Mouse (Mus musculus) liver, postnatal 0 days (tissue): Measurements from ENCODE around the gene Cacna1a. TPM values are rescaled to one million over a fixed set of nuclear protein-coding genes. Genes with fewer than 3 reads are reported as not detected.
"Not testable (repeated sequence)": the region's sequence is repeated elsewhere in the genome, so short reads cannot be mapped to it uniquely, and the experiment has no call there.

Experiments
- ATAC-seq: fragments of 200-750 bp; cut with Nextera tagmentation; 2 replicates; pipeline ENCODE4 v1.8.0; 2017; ENCODE audit warnings: mild to moderate bottlenecking, moderate library complexity
- DNase-seq: peaks from one replicate; pipeline ENCODE4 v3.0.0-alpha.2; 2016
- H3K27ac ChIP-seq: fragments of 300-500 bp; sonication (generic); 2 replicates; pipeline ENCODE4 v1.5.1; 2014; ENCODE audit warnings: antibody characterized with exemption, moderate library complexity, mild to moderate bottlenecking, low read depth
- H3K27me3 ChIP-seq: fragments of 300-500 bp; sonication (generic); 2 replicates; pipeline ENCODE4 v1.6.1; 2014; ENCODE audit warnings: low read length, control low read depth, mixed read lengths; ENCODE audit not compliant: insufficient read depth
- H3K36me3 ChIP-seq: fragments of 300-500 bp; sonication (generic); replicated peaks from 2 replicates; pipeline ENCODE4 v1.6.1; 2014; ENCODE audit warnings: mild to moderate bottlenecking, control low read depth, low read length, moderate library complexity, mixed read lengths; ENCODE audit not compliant: insufficient read depth
- H3K4me1 ChIP-seq: fragments of 300-500 bp; sonication (generic); 2 replicates; pipeline ENCODE4 v1.6.1; 2014; ENCODE audit warnings: antibody characterized with exemption, mild to moderate bottlenecking, control low read depth; ENCODE audit not compliant: insufficient read depth
- H3K4me2 ChIP-seq: fragments of 300-500 bp; sonication (generic); 2 replicates; pipeline ENCODE4 v1.6.1; 2014; ENCODE audit warnings: low read depth, mild to moderate bottlenecking, low read length, moderate library complexity, mixed read lengths
- H3K4me3 ChIP-seq: fragments of 300-500 bp; sonication (generic); 2 replicates; pipeline ENCODE4 v1.5.1; 2014; ENCODE audit warnings: low read depth, low read length
- H3K9ac ChIP-seq: fragments of 300-500 bp; sonication (generic); replicated peaks from 2 replicates; pipeline ENCODE4 v1.6.1; 2014; ENCODE audit warnings: mild to moderate bottlenecking, moderate library complexity
- H3K9me3 ChIP-seq: fragments of 300-500 bp; sonication (generic); 2 replicates; pipeline ENCODE4 v1.6.1; 2016; ENCODE audit warnings: mild to moderate bottlenecking, control low read depth, low read length, mixed read lengths
- CTCF ChIP-seq: sonication (generic); IDR thresholded peaks from 2 replicates; pipeline ENCODE4 v1.5.1; 2016; ENCODE audit warnings: antibody characterized with exemption, low read depth
- EP300 ChIP-seq: IDR thresholded peaks from 2 replicates; pipeline ENCODE4 v1.6.1; 2016; ENCODE audit warnings: antibody characterized with exemption, low read depth, mild to moderate bottlenecking
- WGBS: fragments of 180-500 bp; shearing (Covaris S2); extraction: QIAGEN DNeasy Blood & Tissue Kit; methylation state at CpG from one replicate; pipeline ENCODE4 v1.1.7; 2014; ENCODE audit not compliant: insufficient replicate concordance; 5-methylcytosine and 5-hydroxymethylcytosine counted together
- polyA plus RNA-seq: library from polyadenylated mRNA; unstranded; fragments of >200 nt; fragmentation: Nextera tagmentation; extraction: Ambion mirVana; gene quantifications from 2 replicates; pipeline ENCODE4 v1.2.1, GENCODE M21; 2015

Cacna1a gene
- polyA plus RNA-seq, 1 experiment from 2014 or later = 0.49 TPM

- Histone ChIP-seq H3K4me1 (peaks cover 15% of the 10 kb centered on the region), H3K4me3 (no peak overlapping the region), H3K36me3 (peaks cover 8% of the 10 kb centered on the region), H3K4me2 (no peak overlapping the region), H3K27ac (no peak overlapping the region), H3K9ac (no peak overlapping the region), H3K9me3 (no peaks in the 10 kb centered on the region), H3K27me3 (no peaks in the 10 kb centered on the region)
- no peak for ATAC-seq
- TF ChIP-seq EP300 (no peak), CTCF (no peak)
- 68% methylated on average over 6 of the region's 6 CpGs for WGBS
- no peak for DNase-seq
These were observed 280.7 kb downstream of the Cacna1a start for GRCm38 (mm10) chr8:84668731-84669485.

- not testable (repeated sequence) for H3K4me3 ChIP-seq, H3K4me2 ChIP-seq, DNase-seq, H3K9me3 ChIP-seq, H3K9ac ChIP-seq, H3K27me3 ChIP-seq
- peak overlapping the region; percentile 57 for H3K27ac ChIP-seq
- peaks cover 18% of the 10 kb centered on the region for H3K36me3 ChIP-seq
- peak; percentile 81 for ATAC-seq
- H3K4me1 ChIP-seq = peaks cover 13% of the 10 kb centered on the region
- WGBS = 71% methylated on average over 5 of the region's 5 CpGs
These were observed 282.2 kb downstream of the Cacna1a start for GRCm38 (mm10) chr8:84670295-84671006.

- no peak for TF ChIP-seq EP300
- TF ChIP-seq CTCF = no peak
- peaks cover 35% of the 10 kb centered on the region for H3K36me3 ChIP-seq
These were observed 289.1 kb downstream of the Cacna1a start for GRCm38 (mm10) chr8:84677305-84677704.

GRCm38 (mm10) chr8:84681476-84681875 is 293.2 kb downstream of the Cacna1a start:
- H3K9ac ChIP-seq = no peak overlapping the region
- 80% methylated on average over 2 of the region's 2 CpGs for WGBS
- H3K4me3 ChIP-seq = no peak overlapping the region
- H3K4me2 ChIP-seq = no peak overlapping the region
- TF ChIP-seq CTCF (no peak), EP300 (no peak)
- no peak for ATAC-seq
- no peaks in the 10 kb centered on the region for H3K27me3 ChIP-seq
- peaks cover 12% of the 10 kb centered on the region for H3K4me1 ChIP-seq
- no peak overlapping the region for H3K27ac ChIP-seq
- no peak for DNase-seq
- 0 out of 2 replicates have a peak, but pooled peaks cover 12% of the 10 kb centered on the region for H3K36me3 ChIP-seq
- no peaks in the 10 kb centered on the region for H3K9me3 ChIP-seq

More at GRCm38 (mm10) chr8:84677305-84677704, 289.1 kb downstream of the Cacna1a start:
- H3K4me2 ChIP-seq = no peak overlapping the region
- no peak overlapping the region for H3K27ac ChIP-seq
- no peaks in the 10 kb centered on the region for H3K4me1 ChIP-seq
- no peak for ATAC-seq
- no peaks in the 10 kb centered on the region for H3K9me3 ChIP-seq
- no peak for DNase-seq
- H3K9ac ChIP-seq = no peak overlapping the region
- 84% methylated on average over 5 of the region's 5 CpGs for WGBS
- no peak overlapping the region for H3K4me3 ChIP-seq
- no peaks in the 10 kb centered on the region for H3K27me3 ChIP-seq

- no peak overlapping the region for H3K4me2 ChIP-seq
- H3K27me3 ChIP-seq = no peaks in the 10 kb centered on the region
- ATAC-seq = no peak
- 0 out of 2 replicates have a peak, but pooled peaks cover 12% of the 10 kb centered on the region for H3K36me3 ChIP-seq
- no peak for TF ChIP-seq CTCF
- no peak for TF ChIP-seq EP300
- H3K9ac ChIP-seq = no peak overlapping the region
- H3K4me1 ChIP-seq = peaks cover 17% of the 10 kb centered on the region
- H3K4me3 ChIP-seq = no peak overlapping the region
- H3K9me3 ChIP-seq = no peaks in the 10 kb centered on the region
- no peak overlapping the region for H3K27ac ChIP-seq
- DNase-seq = no peak
- WGBS = 64% methylated on average over 2 of the region's 2 CpGs
These were observed 294.0 kb downstream of the Cacna1a start for GRCm38 (mm10) chr8:84682257-84682656.

GRCm38 (mm10) chr8:84684537-84684936 is 296.3 kb downstream of the Cacna1a start:
- no peaks in the 10 kb centered on the region for H3K9me3 ChIP-seq

More at GRCm38 (mm10) chr8:84684537-84684936, 296.3 kb downstream of the Cacna1a start:
- WGBS = 56% methylated on average over 3 of the region's 3 CpGs
- DNase-seq (no peak), ATAC-seq (no peak)
- Histone ChIP-seq H3K4me1 (peaks cover 29% of the 10 kb centered on the region), H3K9ac (no peak overlapping the region), H3K36me3 (0 out of 2 replicates have a peak, but pooled peaks cover 9% of the 10 kb centered on the region), H3K4me3 (no peak overlapping the region), H3K27ac (no peak overlapping the region), H3K4me2 (no peak overlapping the region), H3K27me3 (no peaks in the 10 kb centered on the region)
- TF ChIP-seq EP300 = no peak
